Mouse (Mus musculus) hindbrain, embryonic 11.5 days (tissue): Measurements from ENCODE around the gene Gkap1. TPM values are rescaled to one million over a fixed set of nuclear protein-coding genes. Genes with fewer than 3 reads are reported as not detected.
A peak's percentile ranks its signal among the peaks of the same experiment; 100 is the strongest.

Experiments
- ATAC-seq: fragments of 200-750 bp; cut with Nextera tagmentation; 2 replicates; pipeline ENCODE4 v1.8.0; 2017; ENCODE audit warnings: mild to moderate bottlenecking, moderate TSS enrichment, moderate library complexity; ENCODE audit not compliant: low FRiP score
- DNase-seq: peaks from one replicate; pipeline ENCODE4 v3.0.0-alpha.2; 2015; ENCODE audit warnings: low spot score
- H3K27ac ChIP-seq: fragments of 300-500 bp; sonication (generic); 2 replicates; pipeline ENCODE4 v1.5.1; 2014; ENCODE audit warnings: mild to moderate bottlenecking, low read depth, low read length
- H3K27me3 ChIP-seq: fragments of 300-500 bp; sonication (generic); 2 replicates; pipeline ENCODE4 v1.6.1; 2014; ENCODE audit warnings: mild to moderate bottlenecking, low read length, moderate library complexity, mixed read lengths; ENCODE audit not compliant: control insufficient read depth, insufficient read depth
- H3K36me3 ChIP-seq: fragments of 300-500 bp; sonication (generic); 2 replicates; pipeline ENCODE4 v1.6.1; 2014; ENCODE audit warnings: mild to moderate bottlenecking, low read length, moderate library complexity, mixed read lengths; ENCODE audit not compliant: control insufficient read depth, insufficient read depth
- H3K4me1 ChIP-seq: fragments of 300-500 bp; sonication (generic); replicated peaks from 2 replicates; pipeline ENCODE4 v1.6.1; 2014; ENCODE audit warnings: low read length, mixed read lengths; ENCODE audit not compliant: control insufficient read depth, insufficient read depth
- H3K4me2 ChIP-seq: fragments of 300-500 bp; sonication (generic); replicated peaks from 2 replicates; pipeline ENCODE4 v1.6.1; 2014; ENCODE audit warnings: mild to moderate bottlenecking, low read depth, low read length
- H3K4me3 ChIP-seq: fragments of 300-500 bp; sonication (generic); 2 replicates; pipeline ENCODE4 v1.5.1; 2014; ENCODE audit warnings: low read depth, low read length
- H3K9ac ChIP-seq: fragments of 300-500 bp; sonication (generic); 2 replicates; pipeline ENCODE4 v1.6.1; 2014; ENCODE audit warnings: low read depth, low read length
- H3K9me3 ChIP-seq: fragments of 300-500 bp; sonication (generic); 2 replicates; pipeline ENCODE4 v1.6.1; 2016; ENCODE audit warnings: low read length; ENCODE audit not compliant: control insufficient read depth
- WGBS: fragments of 180-500 bp; shearing (Covaris S2); extraction: QIAGEN DNeasy Blood & Tissue Kit; methylation state at CpG from one replicate; pipeline ENCODE4 v1.1.7; 2014; 5-methylcytosine and 5-hydroxymethylcytosine counted together
- polyA plus RNA-seq: library from polyadenylated mRNA; unstranded; fragments of >200 nt; fragmentation: Nextera tagmentation; extraction: Ambion mirVana; gene quantifications from 2 replicates; pipeline ENCODE4 v1.2.1, GENCODE M21; 2014

Gkap1 gene
- polyA plus RNA-seq, 1 experiment from 2014 or later = 37.3 TPM

DNA sequence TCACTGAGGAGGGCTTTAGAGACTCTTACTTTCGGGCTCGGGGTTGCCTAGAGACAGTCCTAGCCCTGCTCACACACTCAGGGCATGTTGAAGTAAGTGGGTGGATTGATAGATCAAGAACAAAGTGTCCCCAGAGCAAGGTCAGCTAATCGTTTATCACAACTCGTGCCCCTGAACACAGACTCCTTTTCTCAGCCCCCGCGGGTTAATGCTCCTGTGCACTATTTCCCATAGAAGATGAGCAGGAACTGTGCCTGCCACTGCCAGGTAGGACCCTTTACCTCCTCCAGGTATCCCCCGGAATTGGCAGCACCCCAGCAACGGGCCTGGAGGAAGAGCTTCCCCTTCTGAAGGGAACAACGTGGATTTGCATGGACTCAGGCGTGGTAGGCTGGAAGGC, 757 bp upstream of the Gkap1 start:
- no peak overlapping the region for H3K27ac ChIP-seq
- DNase-seq (no peak), ATAC-seq (no peak)
- no peaks in the 10 kb centered on the region for H3K9me3 ChIP-seq
- no peaks in the 10 kb centered on the region for H3K27me3 ChIP-seq
- H3K4me2 ChIP-seq = no peak overlapping the region
- no peaks in the 10 kb centered on the region for H3K4me1 ChIP-seq
- no peak overlapping the region for H3K4me3 ChIP-seq
- H3K9ac ChIP-seq = no peak overlapping the region
- WGBS = 60% methylated on average over 10 of the region's 10 CpGs
- H3K36me3 ChIP-seq = no peaks in the 10 kb centered on the region

GRCm38 (mm10) chr13:58275076-58275475, 423 bp downstream of the Gkap1 start:
- no peak for ATAC-seq

GRCm38 (mm10) chr13:58274259-58274991, 1.1 kb downstream of the Gkap1 start:
- Histone ChIP-seq H3K4me3 (peak overlapping the region; percentile 79), H3K9me3 (no peaks in the 10 kb centered on the region), H3K36me3 (no peaks in the 10 kb centered on the region), H3K9ac (peak overlapping the region; percentile 89), H3K4me2 (peak overlapping the region; percentile 80), H3K4me1 (no peaks in the 10 kb centered on the region), H3K27me3 (no peaks in the 10 kb centered on the region), H3K27ac (peak overlapping the region; percentile 83)
- ATAC-seq (peak; percentile 90), DNase-seq (peak; percentile 86)
- under 1% methylated on average over 77 of the region's 84 CpGs for WGBS

More at GRCm38 (mm10) chr13:58275076-58275475, 423 bp downstream of the Gkap1 start:
- Histone ChIP-seq H3K4me2 (peak overlapping the region; percentile 80), H3K27ac (no peak overlapping the region), H3K4me3 (peak overlapping the region; percentile 79), H3K27me3 (no peaks in the 10 kb centered on the region), H3K4me1 (no peaks in the 10 kb centered on the region), H3K36me3 (no peaks in the 10 kb centered on the region), H3K9me3 (no peaks in the 10 kb centered on the region), H3K9ac (peak overlapping the region; percentile 89; the same call in 1 of the 2 replicates)
- WGBS = 25% methylated on average over 9 of the region's 9 CpGs
- no peak for DNase-seq

DNA sequence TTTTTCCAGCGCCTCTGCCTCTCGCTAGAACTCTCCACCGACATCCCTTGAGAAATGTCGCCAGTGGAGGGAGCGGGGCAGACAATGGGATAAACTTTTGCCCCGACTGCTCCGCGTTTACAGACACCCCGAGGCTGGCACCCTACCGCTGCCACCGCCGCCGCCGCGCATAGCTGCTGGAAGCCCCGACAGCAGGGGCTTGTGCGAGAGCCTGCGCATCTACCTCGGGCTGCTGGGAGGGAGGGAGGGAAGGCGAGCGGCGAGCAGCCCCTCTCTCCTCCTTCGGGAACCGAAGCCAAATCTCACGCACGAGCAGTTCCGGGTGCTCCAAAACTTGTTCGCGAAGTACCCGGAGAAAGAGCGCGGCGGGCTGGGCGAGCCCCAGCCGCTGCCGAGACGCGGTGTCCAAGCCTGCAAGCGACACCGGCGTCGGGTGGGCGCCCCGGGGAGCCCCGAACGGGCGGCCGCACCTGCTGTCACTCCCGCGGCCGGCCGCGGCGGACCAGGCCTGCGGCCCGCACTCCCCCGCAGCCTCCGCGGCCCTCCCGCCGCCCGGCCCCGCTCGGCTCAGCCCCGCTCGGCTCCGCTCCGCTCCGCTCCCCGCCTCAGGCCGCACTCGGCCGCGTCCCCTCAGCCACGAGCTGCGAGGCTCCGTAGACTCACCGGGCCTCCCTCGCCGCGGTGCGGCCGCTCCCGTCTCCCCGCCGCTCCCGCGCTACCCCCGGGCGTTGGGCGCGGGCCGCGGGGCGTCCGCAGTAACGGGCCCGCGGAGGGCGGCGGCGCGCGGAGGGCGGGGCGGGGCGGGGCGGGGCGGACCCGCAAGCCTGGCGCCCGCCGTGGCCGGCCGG, 1.9 kb downstream of the Gkap1 start:
- ATAC-seq (peak; percentile 78), DNase-seq (peak; percentile 69)

GRCm38 (mm10) chr13:58266864-58267263, 8.6 kb downstream of the Gkap1 start:
- Histone ChIP-seq H3K4me2 (no peak overlapping the region), H3K9ac (no peak overlapping the region), H3K27ac (no peak overlapping the region), H3K36me3 (no peaks in the 10 kb centered on the region), H3K4me3 (no peak overlapping the region), H3K9me3 (no peaks in the 10 kb centered on the region), H3K27me3 (no peaks in the 10 kb centered on the region), H3K4me1 (no peaks in the 10 kb centered on the region)
- ATAC-seq = no peak
- no peak for DNase-seq
- 81% methylated on average over 3 of the region's 3 CpGs for WGBS

More for the DNA sequence above, 1.9 kb downstream of the Gkap1 start:
- H3K9me3 ChIP-seq = no peaks in the 10 kb centered on the region
- peak overlapping the region; percentile 79 for H3K4me3 ChIP-seq
- H3K27ac ChIP-seq = peak overlapping the region; percentile 83
- H3K9ac ChIP-seq = peak overlapping the region; percentile 89
- under 1% methylated on average over 65 of the region's 115 CpGs for WGBS
- peak overlapping the region; percentile 80 for H3K4me2 ChIP-seq
- no peaks in the 10 kb centered on the region for H3K4me1 ChIP-seq
- H3K36me3 ChIP-seq = no peaks in the 10 kb centered on the region
- H3K27me3 ChIP-seq = no peaks in the 10 kb centered on the region

GRCm38 (mm10) chr13:58263546-58263945, 12.0 kb downstream of the Gkap1 start:
- Histone ChIP-seq H3K4me1 (no peaks in the 10 kb centered on the region), H3K9ac (no peak overlapping the region), H3K36me3 (no peaks in the 10 kb centered on the region), H3K27me3 (no peaks in the 10 kb centered on the region), H3K9me3 (no peaks in the 10 kb centered on the region), H3K4me3 (no peak overlapping the region), H3K27ac (no peak overlapping the region), H3K4me2 (no peak overlapping the region)
- ATAC-seq = no peak
- WGBS = 89% methylated on average over 8 of the region's 8 CpGs
- DNase-seq = no peak

GRCm38 (mm10) chr13:58261674-58262073, 13.8 kb downstream of the Gkap1 start:
- ATAC-seq = no peak
- H3K36me3 ChIP-seq = no peaks in the 10 kb centered on the region
- no peaks in the 10 kb centered on the region for H3K9me3 ChIP-seq
- H3K4me3 ChIP-seq = no peak overlapping the region
- H3K4me2 ChIP-seq = no peak overlapping the region
- no peaks in the 10 kb centered on the region for H3K4me1 ChIP-seq
- H3K27me3 ChIP-seq = no peaks in the 10 kb centered on the region
- H3K27ac ChIP-seq = no peak overlapping the region
- 86% methylated on average over 4 of the region's 4 CpGs for WGBS
- H3K9ac ChIP-seq = no peak overlapping the region
- DNase-seq = no peak

DNA sequence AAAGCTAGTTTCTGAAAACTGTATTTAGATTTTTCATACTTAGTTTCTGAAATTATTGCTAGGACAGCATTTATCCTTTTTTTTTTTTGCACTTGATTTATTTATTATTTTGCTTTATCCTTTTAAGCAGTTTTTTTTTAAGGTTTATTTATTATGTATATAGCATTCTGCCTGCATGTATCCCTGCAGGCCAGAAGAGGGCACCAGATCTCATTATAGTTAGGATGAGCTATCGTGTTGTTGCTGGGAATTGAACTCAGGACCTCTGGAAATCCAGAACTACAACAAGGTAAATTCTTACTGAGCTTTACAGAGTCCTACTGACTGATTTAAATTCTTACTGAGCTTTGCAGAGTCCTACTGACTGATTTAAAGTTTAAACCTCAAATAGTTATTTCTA, 22.2 kb downstream of the Gkap1 start:
- Histone ChIP-seq H3K9me3 (no peaks in the 10 kb centered on the region), H3K4me3 (no peak overlapping the region), H3K9ac (no peak overlapping the region), H3K4me2 (no peak overlapping the region), H3K27me3 (no peaks in the 10 kb centered on the region), H3K27ac (no peak overlapping the region), H3K36me3 (no peaks in the 10 kb centered on the region), H3K4me1 (no peaks in the 10 kb centered on the region)
- 91% methylated on average over 1 of the region's 1 CpGs for WGBS
- ATAC-seq (no peak), DNase-seq (no peak)
